Mouse (Mus musculus) embryonic fibroblast, embryonic 13.5 days (primary cell): Measurements from ENCODE around the gene Gm17387. TPM values are rescaled to one million over a fixed set of nuclear protein-coding genes. Genes with fewer than 3 reads are reported as not detected.
"Not testable (repeated sequence)": the region's sequence is repeated elsewhere in the genome, so short reads cannot be mapped to it uniquely, and the experiment has no call there.

Experiments used
- H3K27ac ChIP-seq: 2 replicates; pipeline ENCODE4 v1.5.1; 2012; ENCODE audit warnings: low read length, control low read depth, inconsistent platforms; ENCODE audit not compliant: insufficient read depth
- H3K4me1 ChIP-seq: 2 replicates; pipeline ENCODE4 v1.6.1; 2011; ENCODE audit warnings: low read length; ENCODE audit not compliant: control insufficient read depth, insufficient read depth
- H3K4me3 ChIP-seq: 2 replicates; pipeline ENCODE4 v1.5.1; 2011; ENCODE audit warnings: mild to moderate bottlenecking, control low read depth, low read length; ENCODE audit not compliant: insufficient read depth
- CTCF ChIP-seq: IDR thresholded peaks from 2 replicates; pipeline ENCODE4 v1.5.1; 2011; ENCODE audit warnings: mild to moderate bottlenecking, control low read depth, low read length, moderate library complexity, borderline replicate concordance; ENCODE audit not compliant: insufficient read depth
- POLR2A ChIP-seq: IDR thresholded peaks from 2 replicates; pipeline ENCODE4 v1.6.1; 2011; ENCODE audit warnings: low read depth, mild to moderate bottlenecking, control low read depth, low read length, moderate library complexity
- polyA plus RNA-seq: library from polyadenylated mRNA; stranded (reverse); fragments of >200 nt; gene quantifications from 2 replicates; pipeline ENCODE4 v1.2.4, GENCODE M21; 2011; ENCODE audit warnings: low read depth; ENCODE audit not compliant: missing spikeins, insufficient read length

The Gm17387 gene
- polyA plus RNA-seq, 1 experiment, result not detected

- H3K27ac ChIP-seq, result no peak overlapping the region
- TF ChIP-seq POLR2A (no peak), CTCF (no peak)
- peaks cover 3% of the 10 kb centered on the region; the same call in 1 of the 2 replicates for H3K4me1 ChIP-seq
- H3K4me3 ChIP-seq, result no peak overlapping the region
Measured at GRCm38 (mm10) chr7:141016707-141017697, 11.9 kb upstream of the Gm17387 start.

GRCm38 (mm10) chr7:141017824-141018223 is 11.1 kb upstream of the Gm17387 start, which contains the start of gene Ifitm6:
Gene Ifitm6, minus strand, starts transcription at chr7:141017924.
- not testable (repeated sequence) for H3K4me1 ChIP-seq, H3K27ac ChIP-seq, H3K4me3 ChIP-seq

GRCm38 (mm10) chr7:141019028-141019427 is 9.9 kb upstream of the Gm17387 start:
- Histone ChIP-seq H3K27ac (no peak overlapping the region), H3K4me1 (peaks cover 3% of the 10 kb centered on the region; the same call in 1 of the 2 replicates), H3K4me3 (no peak overlapping the region)
- no peak for TF ChIP-seq POLR2A
- no peak for TF ChIP-seq CTCF

GRCm38 (mm10) chr7:141021489-141022449 is 7.2 kb upstream of the Gm17387 start:
- H3K27ac ChIP-seq, result no peak overlapping the region
- TF ChIP-seq POLR2A, result no peak
- TF ChIP-seq CTCF, result no peak

GRCm38 (mm10) chr7:141024865-141025838 is 3.8 kb upstream of the Gm17387 start:
- Histone ChIP-seq H3K4me3 (no peak overlapping the region), H3K4me1 (no peaks in the 10 kb centered on the region), H3K27ac (no peak overlapping the region)
- no peak for TF ChIP-seq POLR2A
- TF ChIP-seq CTCF, result no peak

More at GRCm38 (mm10) chr7:141021489-141022449, 7.2 kb upstream of the Gm17387 start:
- no peaks in the 10 kb centered on the region for H3K4me1 ChIP-seq
- H3K4me3 ChIP-seq, result no peak overlapping the region

GRCm38 (mm10) chr7:141026097-141026739 is 2.7 kb upstream of the Gm17387 start:
- no peaks in the 10 kb centered on the region for H3K4me1 ChIP-seq
- TF ChIP-seq POLR2A (no peak), CTCF (no peak)
- no peak overlapping the region for H3K4me3 ChIP-seq
- no peak overlapping the region for H3K27ac ChIP-seq

GRCm38 (mm10) chr7:141026740-141027098 is 2.2 kb upstream of the Gm17387 start:
- Histone ChIP-seq H3K27ac (no peak overlapping the region), H3K4me1 (no peaks in the 10 kb centered on the region), H3K4me3 (no peak overlapping the region)
- TF ChIP-seq POLR2A, result no peak
- TF ChIP-seq CTCF, result no peak

- TF ChIP-seq POLR2A (no peak), CTCF (no peak)
- H3K27ac ChIP-seq, result no peak overlapping the region
- no peaks in the 10 kb centered on the region for H3K4me1 ChIP-seq
- H3K4me3 ChIP-seq, result no peak overlapping the region
Measured at GRCm38 (mm10) chr7:141030390-141030789, 1.5 kb downstream of the Gm17387 start.
